Mouse (Mus musculus) cerebellum, adult 9-10 months (tissue): ENCODE data around the gene Gm28035.
A peak's percentile ranks its signal among the peaks of the same experiment; 100 is the strongest.

Source experiments
- DNase-seq: peaks from one replicate; pipeline ENCODE4 v3.0.0; 2022

Gene Gm28035

GRCm38 (mm10) chr2:30309351-30309750, 69.0 kb downstream of the Gm28035 start:
- no peak for DNase-seq

GRCm38 (mm10) chr2:30311481-30311880, 71.1 kb downstream of the Gm28035 start:
- DNase-seq, result no peak

GRCm38 (mm10) chr2:30316136-30316535, 75.8 kb downstream of the Gm28035 start:
- DNase-seq, result no peak

- no peak for DNase-seq
These were observed 76.6 kb downstream of the Gm28035 start for GRCm38 (mm10) chr2:30316955-30317354.

DNA sequence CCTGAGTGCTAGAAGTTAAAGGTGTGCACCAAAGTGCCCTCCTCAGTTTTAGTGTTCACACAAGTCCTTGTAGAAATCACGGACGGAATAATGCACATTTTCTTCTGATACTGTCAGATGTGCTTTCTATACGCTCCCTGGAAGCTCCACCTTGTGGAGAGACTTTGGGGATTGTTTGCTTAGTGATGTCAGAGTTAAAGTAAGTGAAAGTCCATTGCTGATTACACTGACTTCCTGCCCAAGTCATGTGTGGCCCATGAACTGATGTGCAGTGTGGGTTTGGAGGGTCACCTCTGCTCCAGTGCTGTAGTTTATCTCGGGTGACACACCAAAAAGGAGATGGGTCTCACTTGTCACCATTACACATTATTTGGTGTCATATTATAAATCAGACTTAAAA, 78.9 kb downstream of the Gm28035 start:
- no peak for DNase-seq

DNA sequence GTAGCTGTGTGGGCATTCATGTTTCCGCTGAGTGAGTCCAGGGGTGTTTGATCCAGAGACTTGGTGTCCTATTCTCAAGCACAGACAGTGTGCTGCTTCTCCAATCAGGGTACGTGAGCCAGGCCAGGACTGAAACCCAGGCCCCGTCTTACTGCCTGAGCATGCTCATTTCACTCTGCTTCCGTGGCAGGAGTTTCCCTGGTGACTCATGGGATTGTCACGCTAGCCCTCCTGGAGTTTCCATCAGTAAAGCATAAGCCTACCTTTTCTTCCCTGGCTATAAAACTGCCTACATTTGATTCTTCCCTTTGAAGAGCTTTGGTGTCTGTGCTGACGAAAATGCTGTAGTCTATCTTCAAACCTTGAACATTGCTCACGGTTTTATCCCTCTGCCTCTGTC, 82.7 kb downstream of the Gm28035 start:
- no peak for DNase-seq

GRCm38 (mm10) chr2:30325296-30325695, 84.9 kb downstream of the Gm28035 start:
- DNase-seq, result peak; percentile 12

- DNase-seq, result peak; percentile 66
These were observed 86.9 kb downstream of the Gm28035 start for GRCm38 (mm10) chr2:30327276-30327675.

DNA sequence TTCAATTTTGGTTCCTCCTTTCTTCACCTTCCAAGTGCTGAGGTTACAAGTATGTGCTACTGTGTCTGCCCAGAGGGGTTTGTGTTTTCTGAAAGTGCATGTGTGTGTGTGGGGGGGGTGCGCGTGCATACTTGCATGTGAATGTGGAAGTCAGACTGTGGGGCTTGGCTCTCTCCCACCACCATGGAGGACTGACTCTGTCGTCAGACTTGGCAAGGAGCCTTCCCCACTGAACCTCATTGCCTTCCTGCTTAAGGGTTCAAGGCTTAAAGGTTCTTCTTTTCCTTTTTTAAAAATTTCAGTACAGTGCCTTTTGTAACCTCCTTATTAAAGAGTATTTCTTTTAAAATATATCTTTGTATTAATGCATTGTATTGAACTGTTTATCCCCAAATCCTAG, 88.4 kb downstream of the Gm28035 start:
- DNase-seq, result peak; percentile 20
